Mouse (Mus musculus) ES-Bruce4 (cell line): ENCODE data around the gene Proz. TPM values are rescaled to one million over a fixed set of nuclear protein-coding genes. Genes with fewer than 3 reads are reported as not detected.

Experiments used
- H3K27ac ChIP-seq: 2 replicates; pipeline ENCODE4 v1.5.1; 2012; ENCODE audit warnings: low read length, inconsistent platforms; ENCODE audit not compliant: insufficient read depth
- H3K27me3 ChIP-seq: 2 replicates; pipeline ENCODE4 v1.6.1; 2012; ENCODE audit warnings: mild to moderate bottlenecking, low read length, inconsistent platforms; ENCODE audit not compliant: control insufficient read depth, poor library complexity, insufficient read depth, severe bottlenecking
- H3K36me3 ChIP-seq: 2 replicates; pipeline ENCODE4 v1.6.1; 2012; ENCODE audit warnings: inconsistent platforms, mild to moderate bottlenecking, low read length, moderate library complexity; ENCODE audit not compliant: control insufficient read depth, poor library complexity, insufficient read depth, severe bottlenecking
- H3K4me1 ChIP-seq: one replicate; pipeline ENCODE4 v1.8.1; 2011; ENCODE audit warnings: low read length; ENCODE audit not compliant: control insufficient read depth, insufficient read depth
- H3K4me3 ChIP-seq: 2 replicates; pipeline ENCODE4 v1.5.1; 2011; ENCODE audit warnings: low read depth, mild to moderate bottlenecking, low read length
- H3K9ac ChIP-seq: 2 replicates; pipeline ENCODE4 v1.6.1; 2012; ENCODE audit warnings: low read depth, mild to moderate bottlenecking, inconsistent platforms; ENCODE audit not compliant: poor library complexity, severe bottlenecking
- H3K9me3 ChIP-seq: replicated peaks from 2 replicates; pipeline ENCODE4 v1.6.1; 2012; ENCODE audit warnings: mild to moderate bottlenecking, low read length, inconsistent platforms; ENCODE audit not compliant: control insufficient read depth, poor library complexity, insufficient read depth, severe bottlenecking
- CTCF ChIP-seq: IDR thresholded peaks from one replicate; pipeline ENCODE4 v1.8.1; 2011; ENCODE audit warnings: low read depth, low read length
- EP300 ChIP-seq: IDR thresholded peaks from 2 replicates; pipeline ENCODE4 v1.6.1; 2011; ENCODE audit warnings: low read depth, low read length; ENCODE audit not compliant: insufficient read depth
- POLR2A ChIP-seq: IDR thresholded peaks from one replicate; pipeline ENCODE4 v1.8.1; 2011; ENCODE audit warnings: low read length; ENCODE audit not compliant: insufficient read depth
- polyA plus RNA-seq: library from polyadenylated mRNA; stranded (reverse); fragments of >200 nt; gene quantifications from 2 replicates; pipeline ENCODE4 v1.2.4, GENCODE M21; 2011; ENCODE audit warnings: low read depth; ENCODE audit not compliant: missing spikeins, insufficient read depth, insufficient read length

Gene Proz
- polyA plus RNA-seq, 1 experiment: not detected

DNA sequence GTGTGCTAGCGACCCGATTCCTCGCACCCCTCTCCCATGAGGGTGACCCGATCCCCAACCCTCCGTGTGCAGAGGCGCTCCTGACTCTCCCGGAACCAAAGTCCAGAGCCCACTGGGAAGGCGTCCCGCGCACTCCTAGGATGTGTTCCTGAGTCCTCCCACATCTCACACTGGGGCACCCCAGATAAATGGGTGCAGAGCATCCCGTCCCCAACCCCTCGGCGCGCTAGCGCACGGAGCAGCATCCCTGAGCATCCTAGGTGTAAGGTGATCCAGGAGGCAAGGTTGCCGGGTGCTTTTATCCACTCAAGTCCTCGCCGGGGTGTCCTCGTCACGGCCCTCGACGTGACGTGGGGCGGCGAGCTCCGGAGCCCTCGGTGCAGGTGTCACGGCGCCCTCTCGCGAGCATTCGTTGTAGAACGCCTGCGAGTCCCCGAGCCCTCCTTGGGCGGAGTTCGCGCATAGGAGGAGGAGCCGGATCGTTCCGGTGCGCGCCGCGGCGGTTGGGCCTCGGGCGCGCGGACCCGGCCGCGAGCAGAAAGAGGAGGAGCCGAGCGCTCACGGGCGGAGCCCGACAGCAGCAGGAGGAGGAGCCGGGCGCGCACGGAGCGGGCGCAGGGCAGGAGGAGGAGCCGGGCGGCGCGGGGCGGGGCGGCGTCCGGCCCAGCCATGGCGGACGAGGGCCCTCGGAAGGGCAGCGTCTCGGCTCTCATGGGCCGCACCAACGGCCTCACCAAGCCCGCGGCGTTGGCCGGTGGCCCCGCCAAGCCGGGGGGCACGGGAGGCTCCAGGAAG is 44.6 kb downstream of the Proz start, which contains the start of the genes Pcid2 and Cul4a:
Gene Pcid2, minus strand, starts transcription at position 373 of the 795 bp plus-strand sequence.
Gene Cul4a, plus strand, starts transcription at position 535 of the 795 bp plus-strand sequence.
- H3K27me3 ChIP-seq: no peaks in the 10 kb centered on the region
- TF ChIP-seq CTCF: peak; percentile 66
- no peak for TF ChIP-seq EP300
- TF ChIP-seq POLR2A: peak; percentile 50

GRCm38 (mm10) chr8:13105908-13106551 is 45.3 kb downstream of the Proz start:
- Histone ChIP-seq H3K27ac (no peak overlapping the region), H3K4me3 (peak overlapping the region; percentile 64), H3K9ac (peak overlapping the region; percentile 82), H3K4me1 (no peaks in the 10 kb centered on the region), H3K36me3 (no peaks in the 10 kb centered on the region), H3K9me3 (no peaks in the 10 kb centered on the region), H3K27me3 (no peaks in the 10 kb centered on the region)
- TF ChIP-seq CTCF: no peak
- no peak for TF ChIP-seq POLR2A
- no peak for TF ChIP-seq EP300

More for the DNA sequence above, 44.6 kb downstream of the Proz start, which contains the start of the genes Pcid2 and Cul4a:
- Histone ChIP-seq H3K27ac (0 out of 2 replicates have a peak within 1 kb of the TSS, but pooled peaks have one; percentile 3), H3K4me1 (no peaks in the 10 kb centered on the region), H3K36me3 (no peaks in the 10 kb centered on the region), H3K9ac (peak within 1 kb of the TSS; percentile 82), H3K9me3 (no peaks in the 10 kb centered on the region), H3K4me3 (peak within 1 kb of the TSS; percentile 89)

- TF ChIP-seq CTCF: no peak
- TF ChIP-seq EP300: no peak
- TF ChIP-seq POLR2A: no peak
- no peaks in the 10 kb centered on the region for H3K27me3 ChIP-seq
Measured at GRCm38 (mm10) chr8:13107990-13108638, 47.4 kb downstream of the Proz start.

GRCm38 (mm10) chr8:13108967-13109366 is 48.3 kb downstream of the Proz start:
- H3K27ac ChIP-seq: no peak overlapping the region
- H3K27me3 ChIP-seq: no peaks in the 10 kb centered on the region
- H3K4me3 ChIP-seq: no peak overlapping the region
- H3K4me1 ChIP-seq: no peaks in the 10 kb centered on the region
- H3K9me3 ChIP-seq: no peaks in the 10 kb centered on the region
- TF ChIP-seq EP300: no peak
- TF ChIP-seq CTCF: no peak
- TF ChIP-seq POLR2A: no peak
- H3K9ac ChIP-seq: no peak overlapping the region
- no peaks in the 10 kb centered on the region for H3K36me3 ChIP-seq

More at GRCm38 (mm10) chr8:13107990-13108638, 47.4 kb downstream of the Proz start:
- Histone ChIP-seq H3K9me3 (no peaks in the 10 kb centered on the region), H3K4me3 (no peak overlapping the region), H3K4me1 (no peaks in the 10 kb centered on the region), H3K27ac (no peak overlapping the region), H3K36me3 (no peaks in the 10 kb centered on the region), H3K9ac (no peak overlapping the region)

DNA sequence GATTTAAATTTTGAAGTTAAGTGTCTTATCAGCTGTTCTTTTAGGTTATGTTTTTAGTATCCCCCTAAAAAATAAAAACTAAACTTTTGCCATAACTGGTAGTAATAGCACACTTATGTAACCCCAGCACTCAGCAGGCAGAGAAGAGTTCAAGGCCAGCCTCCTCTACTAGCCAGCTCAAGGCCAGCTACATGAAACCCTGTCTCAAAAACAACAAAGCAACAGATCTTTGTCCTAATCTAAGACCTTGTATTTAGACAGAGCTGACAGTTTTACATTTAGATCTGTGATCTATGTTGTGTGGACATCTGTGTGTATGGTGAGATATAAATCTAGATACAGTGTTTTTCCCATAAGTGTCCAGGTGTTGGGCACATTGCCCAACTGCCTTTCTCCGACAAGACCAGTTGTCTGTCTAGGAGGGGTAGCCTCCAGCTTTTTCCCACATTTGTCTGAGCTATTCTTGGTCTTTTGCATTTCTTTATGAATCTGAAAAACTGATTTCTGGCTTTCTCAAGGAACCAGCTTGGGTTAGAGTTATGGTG is 48.8 kb downstream of the Proz start:
- TF ChIP-seq CTCF (no peak), POLR2A (no peak), EP300 (no peak)
- Histone ChIP-seq H3K4me1 (no peaks in the 10 kb centered on the region), H3K27ac (no peak overlapping the region), H3K9me3 (no peaks in the 10 kb centered on the region), H3K36me3 (no peaks in the 10 kb centered on the region), H3K4me3 (no peak overlapping the region), H3K27me3 (no peaks in the 10 kb centered on the region), H3K9ac (no peak overlapping the region)
